Mouse (Mus musculus) liver, embryonic 13.5 days (tissue): ENCODE results near the gene Rusc1. TPM values are rescaled to one million over a fixed set of nuclear protein-coding genes. Genes with fewer than 3 reads are reported as not detected.

Experiments
- ATAC-seq: fragments of 200-750 bp; cut with Nextera tagmentation; 2 replicates; pipeline ENCODE4 v1.8.0; 2017; ENCODE audit warnings: low read depth, mild to moderate bottlenecking, moderate number of reproducible peaks, moderate library complexity
- DNase-seq: peaks from one replicate; pipeline ENCODE4 v3.0.0; 2022
- H3K27ac ChIP-seq: fragments of 300-500 bp; sonication (generic); 2 replicates; pipeline ENCODE4 v1.5.1; 2015; ENCODE audit warnings: moderate library complexity, mild to moderate bottlenecking, inconsistent platforms
- H3K27me3 ChIP-seq: fragments of 300-500 bp; sonication (generic); 2 replicates; pipeline ENCODE4 v1.6.1; 2015; ENCODE audit warnings: mild to moderate bottlenecking, inconsistent platforms
- H3K36me3 ChIP-seq: fragments of 300-500 bp; sonication (generic); 2 replicates; pipeline ENCODE4 v1.6.1; 2015; ENCODE audit warnings: mild to moderate bottlenecking, inconsistent platforms
- H3K4me1 ChIP-seq: fragments of 300-500 bp; sonication (generic); replicated peaks from 2 replicates; pipeline ENCODE4 v1.6.1; 2015; ENCODE audit warnings: inconsistent platforms
- H3K4me2 ChIP-seq: fragments of 300-500 bp; sonication (generic); 2 replicates; pipeline ENCODE4 v1.6.1; 2015; ENCODE audit warnings: inconsistent platforms, mild to moderate bottlenecking, moderate library complexity
- H3K4me3 ChIP-seq: fragments of 300-500 bp; sonication (generic); replicated peaks from 2 replicates; pipeline ENCODE4 v1.5.1; 2015; ENCODE audit warnings: mild to moderate bottlenecking, inconsistent platforms
- H3K9ac ChIP-seq: fragments of 300-500 bp; sonication (generic); 2 replicates; pipeline ENCODE4 v1.6.1; 2015; ENCODE audit warnings: mild to moderate bottlenecking, inconsistent platforms
- H3K9me3 ChIP-seq: fragments of 300-500 bp; sonication (generic); replicated peaks from 2 replicates; pipeline ENCODE4 v1.6.1; 2016; ENCODE audit warnings: inconsistent platforms
- WGBS: fragments of 180-500 bp; shearing (Covaris S2); methylation state at CpG from one replicate; pipeline ENCODE4 v1.1.7; 2015; ENCODE audit not compliant: insufficient replicate concordance; 5-methylcytosine and 5-hydroxymethylcytosine counted together
- polyA plus RNA-seq: library from polyadenylated mRNA; unstranded; fragments of >200 nt; fragmentation: Nextera tagmentation; extraction: Ambion mirVana; gene quantifications from 2 replicates; pipeline ENCODE4 v1.2.1, GENCODE M21; 2015

Gene Rusc1
- polyA plus RNA-seq, 1 experiment from 2014 or later: 5.5 TPM

DNA sequence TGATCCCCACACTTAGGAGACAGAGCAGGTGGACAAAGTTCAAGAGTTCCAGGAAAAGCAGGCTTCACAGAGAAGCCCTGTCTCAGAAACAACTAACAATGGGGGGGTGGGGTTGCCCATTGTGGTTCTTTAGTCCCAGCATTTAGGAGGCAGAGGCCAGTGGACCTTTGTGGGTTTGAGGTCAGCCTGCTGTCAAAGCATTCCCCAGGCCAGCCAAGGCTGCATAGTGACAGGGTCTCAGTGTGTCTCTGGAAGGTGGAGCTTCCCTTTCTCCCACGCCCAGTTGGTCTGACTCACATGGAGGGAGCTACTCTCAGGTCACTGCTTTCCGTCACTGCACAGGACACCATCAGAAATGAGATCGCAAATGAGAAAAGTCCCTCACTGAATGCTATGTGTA is 31.4 kb downstream of the Rusc1 start:
- Histone ChIP-seq H3K9ac (no peak overlapping the region), H3K4me2 (no peak overlapping the region), H3K27ac (no peak overlapping the region), H3K4me3 (no peak overlapping the region), H3K9me3 (no peaks in the 10 kb centered on the region), H3K36me3 (peaks cover 90% of the 10 kb centered on the region), H3K27me3 (no peaks in the 10 kb centered on the region), H3K4me1 (no peaks in the 10 kb centered on the region)
- DNase-seq (no peak), ATAC-seq (no peak)
- WGBS: 91% methylated on average over 3 of the region's 3 CpGs

DNA sequence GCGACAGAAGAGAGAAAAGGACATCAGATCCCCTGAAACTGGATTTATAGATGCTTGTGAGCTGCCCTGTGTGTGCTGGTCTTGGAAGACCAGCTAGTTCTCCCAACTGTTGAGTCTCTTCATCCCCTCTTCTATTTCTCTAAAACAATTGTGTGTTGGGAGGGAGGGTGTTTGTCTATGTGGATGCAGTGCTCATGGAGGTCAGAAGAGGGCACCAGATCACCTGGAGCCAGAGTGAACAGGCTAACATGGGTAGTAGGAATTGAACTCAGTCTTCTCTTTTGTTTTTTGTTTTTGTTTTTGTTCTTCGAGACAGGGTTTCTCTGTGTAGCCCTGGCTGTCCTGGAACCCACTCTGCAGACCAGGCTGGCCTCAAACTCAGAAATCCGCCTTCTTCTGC is 34.3 kb downstream of the Rusc1 start:
- Histone ChIP-seq H3K4me3 (no peak overlapping the region), H3K9me3 (no peaks in the 10 kb centered on the region), H3K9ac (no peak overlapping the region), H3K27ac (no peak overlapping the region), H3K27me3 (no peaks in the 10 kb centered on the region), H3K36me3 (peaks cover 92% of the 10 kb centered on the region), H3K4me2 (no peak overlapping the region), H3K4me1 (no peaks in the 10 kb centered on the region)
- no peak for ATAC-seq
- peak; percentile 18 for DNase-seq
- WGBS: 73% methylated on average over 3 of the region's 3 CpGs

DNA sequence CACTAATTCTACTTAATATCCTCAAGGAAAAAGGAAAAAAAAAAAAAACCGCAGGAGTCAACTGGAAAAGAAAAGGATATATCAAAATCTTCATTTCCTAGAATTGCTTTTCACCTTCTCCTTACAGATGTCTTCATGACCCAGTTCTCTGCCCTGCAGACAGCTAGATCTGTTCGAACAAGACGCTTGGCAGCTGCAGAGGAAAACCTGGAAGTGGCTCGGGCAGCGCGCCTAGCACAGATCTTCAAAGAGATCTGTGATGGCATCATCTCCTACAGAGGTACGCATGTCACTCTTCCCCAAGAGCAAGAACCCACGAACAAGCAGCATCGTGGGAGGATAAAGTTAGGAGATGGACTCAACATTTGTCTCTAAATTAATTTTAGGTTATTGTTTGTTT is 34.8 kb downstream of the Rusc1 start:
- DNase-seq: no peak
- no peak overlapping the region for H3K4me3 ChIP-seq
- no peaks in the 10 kb centered on the region for H3K9me3 ChIP-seq
- H3K4me1 ChIP-seq: no peaks in the 10 kb centered on the region
- H3K9ac ChIP-seq: no peak overlapping the region
- H3K27ac ChIP-seq: no peak overlapping the region
- H3K36me3 ChIP-seq: peaks cover 91% of the 10 kb centered on the region
- ATAC-seq: no peak
- WGBS: 88% methylated on average over 9 of the region's 9 CpGs
- no peaks in the 10 kb centered on the region for H3K27me3 ChIP-seq
- H3K4me2 ChIP-seq: no peak overlapping the region

DNA sequence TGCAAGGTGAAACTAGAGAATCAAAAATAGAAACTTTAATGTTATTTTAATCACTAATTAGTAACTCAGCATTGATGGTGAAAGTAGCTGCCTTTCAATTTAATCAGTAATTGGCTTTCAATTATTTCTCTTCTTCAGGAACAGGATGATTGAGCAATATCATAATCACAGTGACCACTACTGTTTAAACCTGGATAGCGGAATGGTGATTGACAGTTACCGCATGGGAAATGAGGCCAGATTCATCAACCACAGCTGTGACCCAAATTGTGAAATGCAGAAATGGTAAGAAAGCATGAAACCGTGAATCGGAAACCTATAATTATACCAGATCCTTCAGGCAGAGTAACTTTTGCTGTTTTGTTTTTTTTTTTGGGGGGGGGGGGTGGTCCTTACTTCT is 49.8 kb downstream of the Rusc1 start:
- no peak overlapping the region for H3K4me3 ChIP-seq
- DNase-seq (no peak), ATAC-seq (no peak)
- H3K4me2 ChIP-seq: no peak overlapping the region
- H3K9ac ChIP-seq: no peak overlapping the region
- 92% methylated on average over 4 of the region's 4 CpGs for WGBS
- no peaks in the 10 kb centered on the region for H3K27me3 ChIP-seq
- H3K27ac ChIP-seq: no peak overlapping the region
- peaks cover 74% of the 10 kb centered on the region for H3K36me3 ChIP-seq
- H3K4me1 ChIP-seq: no peaks in the 10 kb centered on the region
- no peaks in the 10 kb centered on the region for H3K9me3 ChIP-seq

Other genes starting within 250 kb of the Rusc1 start
- 19.9 and 20.2 TPM in 2 replicates for gene Msto1, start 179.3 kb downstream of the Rusc1 start, polyA plus RNA-seq
- 4.7 and 5.7 TPM in 2 replicates for gene Ash1l, start 142.7 kb downstream of the Rusc1 start, polyA plus RNA-seq
- 120 and 129 TPM in 2 replicates for gene Dap3, start 142.1 kb downstream of the Rusc1 start, polyA plus RNA-seq
- gene Gm43738, start 7.8 kb upstream of the Rusc1 start, polyA plus RNA-seq: not detected in 2 replicates
- gene Fdps, start 8.6 kb upstream of the Rusc1 start, polyA plus RNA-seq: 274 and 295 TPM in 2 replicates
- gene Pklr, start 42.8 kb upstream of the Rusc1 start, polyA plus RNA-seq: 133 and 136 TPM in 2 replicates
- gene Hcn3, start 66.9 kb upstream of the Rusc1 start, polyA plus RNA-seq: 0.75 and 0.78 TPM in 2 replicates
- gene Clk2, start 71.5 kb upstream of the Rusc1 start, polyA plus RNA-seq: 10.3 and 10.8 TPM in 2 replicates
- gene Scamp3, start 84.2 kb upstream of the Rusc1 start, polyA plus RNA-seq: 67.4 and 72.1 TPM in 2 replicates
- 2.8 and 3.9 TPM in 2 replicates for gene Fam189b, start 89.8 kb upstream of the Rusc1 start, polyA plus RNA-seq
- 21.7 and 23.7 TPM in 2 replicates for gene Gba, start 109.6 kb upstream of the Rusc1 start, polyA plus RNA-seq
- gene Thbs3, start 121.9 kb upstream of the Rusc1 start, polyA plus RNA-seq: 1.0 and 1.5 TPM in 2 replicates
- 152 and 155 TPM in 2 replicates for gene Mtx1, start 133.8 kb upstream of the Rusc1 start, polyA plus RNA-seq
- 0.14 and 0.51 TPM in 2 replicates for gene Muc1, start 135.7 kb upstream of the Rusc1 start, polyA plus RNA-seq
- 152 and 155 TPM in 2 replicates for gene Krtcap2, start 152.7 kb upstream of the Rusc1 start, polyA plus RNA-seq
- 0.14 and 0.23 TPM in 2 replicates for gene Trim46, start 153.0 kb upstream of the Rusc1 start, polyA plus RNA-seq
- gene Dpm3, start 166.0 kb upstream of the Rusc1 start, polyA plus RNA-seq: 57.2 and 64.5 TPM in 2 replicates
- gene Slc50a1, start 177.3 kb upstream of the Rusc1 start, polyA plus RNA-seq: 17.4 and 18.0 TPM in 2 replicates
- 4.3 and 4.6 TPM in 2 replicates for gene Efna1, start 187.8 kb upstream of the Rusc1 start, polyA plus RNA-seq
- 0.32 and 0.41 TPM in 2 replicates for gene Efna3, start 229.7 kb upstream of the Rusc1 start, polyA plus RNA-seq
- 1.0 and 1.2 TPM in 2 replicates for gene Efna4, start 244.7 kb upstream of the Rusc1 start, polyA plus RNA-seq